Mouse (Mus musculus) left cerebral cortex, adult 11 months (tissue): ENCODE measurements around the gene Aldh3a2.
"Not testable (repeated sequence)": the region's sequence is repeated elsewhere in the genome, so short reads cannot be mapped to it uniquely, and the experiment has no call there.

Experiments used
- DNase-seq: peaks from one replicate; pipeline ENCODE4 v3.0.0; 2022; ENCODE audit warnings: low spot score

The Aldh3a2 gene

GRCm38 (mm10) chr11:61266551-61267533 lies at the start of gene Aldh3a2:
Gene Aldh3a2 (minus strand): TSS chr11:61267464.
- DNase-seq, result peak; percentile 90

- DNase-seq, result no peak
Observed at GRCm38 (mm10) chr11:61316864-61317263, 49.6 kb upstream of the Aldh3a2 start.

GRCm38 (mm10) chr11:61310321-61310720 lies 43.1 kb upstream of the Aldh3a2 start:
- no peak for DNase-seq

GRCm38 (mm10) chr11:61309831-61310230 lies 42.6 kb upstream of the Aldh3a2 start:
- no peak for DNase-seq

GRCm38 (mm10) chr11:61307795-61308194 lies 40.5 kb upstream of the Aldh3a2 start:
- no peak for DNase-seq

GRCm38 (mm10) chr11:61305377-61305776 lies 38.1 kb upstream of the Aldh3a2 start:
- peak; percentile 27 for DNase-seq

- not testable (repeated sequence) for DNase-seq
Observed at GRCm38 (mm10) chr11:61304535-61304934, 37.3 kb upstream of the Aldh3a2 start.

- DNase-seq, result no peak
Observed at GRCm38 (mm10) chr11:61300716-61301392, 33.6 kb upstream of the Aldh3a2 start.

GRCm38 (mm10) chr11:61300205-61300604 lies 32.9 kb upstream of the Aldh3a2 start:
- no peak for DNase-seq

- no peak for DNase-seq
Observed at GRCm38 (mm10) chr11:61297901-61298300, 30.6 kb upstream of the Aldh3a2 start.

- no peak for DNase-seq
Observed at GRCm38 (mm10) chr11:61297326-61297725, 30.1 kb upstream of the Aldh3a2 start.

- no peak for DNase-seq
Observed at GRCm38 (mm10) chr11:61296556-61296955, 29.3 kb upstream of the Aldh3a2 start.

GRCm38 (mm10) chr11:61295556-61295955 lies 28.3 kb upstream of the Aldh3a2 start:
- no peak for DNase-seq

- no peak for DNase-seq
Observed at GRCm38 (mm10) chr11:61294431-61294830, 27.2 kb upstream of the Aldh3a2 start.

- no peak for DNase-seq
Observed at GRCm38 (mm10) chr11:61293251-61293650, 26.0 kb upstream of the Aldh3a2 start.

- no peak for DNase-seq
Observed at GRCm38 (mm10) chr11:61284323-61284722, 17.1 kb upstream of the Aldh3a2 start.

- no peak for DNase-seq
Observed at GRCm38 (mm10) chr11:61283414-61284049, 16.3 kb upstream of the Aldh3a2 start.

GRCm38 (mm10) chr11:61278445-61279077 lies 11.3 kb upstream of the Aldh3a2 start:
- DNase-seq, result no peak

- DNase-seq, result no peak
Observed at GRCm38 (mm10) chr11:61277937-61278336, 10.7 kb upstream of the Aldh3a2 start.

- DNase-seq, result no peak
Observed at GRCm38 (mm10) chr11:61276482-61276881, 9.2 kb upstream of the Aldh3a2 start.

- DNase-seq, result no peak
Observed at GRCm38 (mm10) chr11:61275106-61275505, 7.8 kb upstream of the Aldh3a2 start.

GRCm38 (mm10) chr11:61274421-61274820 lies 7.2 kb upstream of the Aldh3a2 start:
- no peak for DNase-seq
